Mouse (Mus musculus): ENCODE measurements at regions not wholly inside any gene's neighbourhood (a gene's known extent, or its start where the extent isn't known, plus 50 kb on each side); places are given as distances from the start of the nearest gene placed in this dataset.

GRCm38 (mm10) chr8:89566986-89567385 lies 523.0 kb upstream of the Sall1 start:
- no peak for TF ChIP-seq CTCF (IDR thresholded peaks at IDR 0.05; ENCODE audit: borderline replicate concordance, insufficient read depth, low read length)
- TF ChIP-seq POLR2A (IDR thresholded peaks at IDR 0.05; ENCODE audit: low read depth, low read length): no peak
